Mouse (Mus musculus) lung, adult 2 months (tissue): ENCODE results near the gene Tor3a.

Experiments used
- CTCF ChIP-seq: fragments of 200-500 bp; IDR thresholded peaks from 2 replicates; pipeline ENCODE4 v1.5.1; 2011; ENCODE audit warnings: mild to moderate bottlenecking, low read length, control low read depth; ENCODE audit not compliant: insufficient read depth
- POLR2A ChIP-seq: fragments of 200-500 bp; IDR thresholded peaks from 2 replicates; pipeline ENCODE4 v1.6.1; 2011; ENCODE audit warnings: low read depth, mild to moderate bottlenecking, control low read depth, low read length, borderline replicate concordance; ENCODE audit errors: extremely low read depth

- TF ChIP-seq POLR2A: no peak
- no peak for TF ChIP-seq CTCF
Observed at GRCm38 (mm10) chr1:156644061-156644460, 30.1 kb downstream of the Tor3a start.
